Comparison of ENCODE assay signal across 8 mouse cellular contexts in the genomic region with DNA sequence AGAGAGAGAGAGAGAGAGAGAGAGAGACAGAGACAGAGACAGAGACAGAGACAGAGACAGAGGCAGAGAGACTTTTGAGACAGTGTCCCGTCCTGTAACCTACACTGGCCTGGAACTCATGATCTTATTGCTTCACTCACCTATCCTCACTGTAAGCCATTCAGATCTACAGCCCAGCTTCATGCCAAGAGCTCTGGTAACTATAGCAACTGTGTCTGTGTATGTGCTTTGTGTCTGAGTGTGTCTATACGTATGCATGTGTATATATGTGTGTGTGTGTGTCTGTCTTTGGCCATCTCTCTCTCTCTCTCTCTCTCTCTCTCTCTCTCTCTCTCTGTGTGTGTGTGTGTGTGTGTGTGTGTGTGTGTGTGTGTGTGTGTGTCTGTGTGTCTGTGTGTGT.
DNase-seq lines count a peak whose midpoint lies in the region; ATAC-seq and TF ChIP-seq lines count a peak whose summit lies in the region.
"Not testable (repeated sequence)": the region's sequence is repeated elsewhere in the genome, so short reads cannot be mapped to it uniquely, and the experiment has no call there.

No protein-coding gene starts in this region.

- 51% methylated on average over 2 of the region's 2 CpGs for WGBS in forebrain, embryonic 14.5 days
- 54% methylated on average over 2 of the region's 2 CpGs for WGBS in forebrain, embryonic 15.5 days
- 41% methylated on average over 2 of the region's 2 CpGs for WGBS in forebrain, postnatal 0 days
- 75% methylated on average over 2 of the region's 2 CpGs for WGBS in limb, embryonic 14.5 days
- 66% methylated on average over 2 of the region's 2 CpGs for WGBS in midbrain, embryonic 14.5 days
- WGBS in midbrain, postnatal 0 days = 48% methylated on average over 2 of the region's 2 CpGs

- H3K9ac ChIP-seq in forebrain, embryonic 14.5 days (ENCODE audit: low read length); forebrain, embryonic 15.5 days (replicated peaks); forebrain, postnatal 0 days; limb, embryonic 14.5 days (ENCODE audit: low read depth, low read length, severe bottlenecking); midbrain, embryonic 14.5 days (replicated peaks; ENCODE audit: low read length); midbrain, postnatal 0 days (replicated peaks; ENCODE audit: low read length, poor library complexity, severe bottlenecking): not testable (repeated sequence)

- H3K27me3 ChIP-seq in forebrain, embryonic 14.5 days (replicated peaks; ENCODE audit: control insufficient read depth, insufficient read depth, low read length); forebrain, embryonic 15.5 days; forebrain, postnatal 0 days (ENCODE audit: insufficient read depth, low read length); limb, embryonic 14.5 days (ENCODE audit: control insufficient read depth, insufficient read depth, low read length); midbrain, embryonic 14.5 days (ENCODE audit: control insufficient read depth, insufficient read depth, low read length); midbrain, postnatal 0 days (ENCODE audit: insufficient read depth, low read length): not testable (repeated sequence)

- not testable (repeated sequence) for ATAC-seq in forebrain, embryonic 14.5 days; midbrain, embryonic 14.5 days (ENCODE audit: low FRiP score, low TSS enrichment); midbrain, postnatal 0 days (ENCODE audit: low FRiP score)
- peak; percentile 56; the same call in 1 of the 2 replicates for ATAC-seq in forebrain, embryonic 15.5 days (replicated peaks)
- 0 out of 2 replicates have a peak, but pooled peaks have one; percentile 54 for ATAC-seq in forebrain, postnatal 0 days
- ATAC-seq in limb, embryonic 14.5 days (ENCODE audit: low FRiP score, low read depth) = 0 out of 2 replicates have a peak, but pooled peaks have one; percentile 37

- not testable (repeated sequence) for TF ChIP-seq POLR2A in brain, embryonic 14.5 days (IDR thresholded peaks at IDR 0.05; ENCODE audit: borderline replicate concordance, extremely low read depth, insufficient read depth, insufficient read length, poor library complexity, severe bottlenecking); limb, embryonic 14.5 days (IDR thresholded peaks at IDR 0.05; ENCODE audit: borderline replicate concordance, extremely low read depth, insufficient read depth, insufficient read length)

- not testable (repeated sequence) for TF ChIP-seq CTCF in brain, embryonic 14.5 days (IDR thresholded peaks at IDR 0.05; ENCODE audit: borderline replicate concordance, extremely low read depth, insufficient read depth, insufficient read length); forebrain, postnatal 0 days (IDR thresholded peaks at IDR 0.05; ENCODE audit: low read depth); midbrain, postnatal 0 days (IDR thresholded peaks at IDR 0.05)

- H3K4me1 ChIP-seq in forebrain, embryonic 14.5 days (ENCODE audit: control insufficient read depth, insufficient read depth, low read length); forebrain, embryonic 15.5 days; forebrain, postnatal 0 days (ENCODE audit: insufficient read depth); limb, embryonic 14.5 days (ENCODE audit: control insufficient read depth, insufficient read depth, low read length); midbrain, embryonic 14.5 days (ENCODE audit: control insufficient read depth, insufficient read depth, low read length); midbrain, postnatal 0 days (ENCODE audit: insufficient read depth, low read length): not testable (repeated sequence)

- peak; percentile 71 for DNase-seq in brain, embryonic 14.5 days (ENCODE audit: low read depth)
- DNase-seq in forebrain, embryonic 14.5 days (ENCODE audit: low spot score) = peak; percentile 57
- peak; percentile 46 for DNase-seq in forebrain, postnatal 0 days
- not testable (repeated sequence) for DNase-seq in limb, embryonic 14.5 days (ENCODE audit: low spot score)
- peak; percentile 26 for DNase-seq in midbrain, embryonic 14.5 days
- peak; percentile 49 for DNase-seq in midbrain, postnatal 0 days (ENCODE audit: low spot score)
- peak; percentile 24 for DNase-seq in retina, postnatal 1 day

- not testable (repeated sequence) for H3K4me2 ChIP-seq in forebrain, embryonic 14.5 days (ENCODE audit: low read length); forebrain, embryonic 15.5 days (replicated peaks); forebrain, postnatal 0 days (ENCODE audit: low read depth); limb, embryonic 14.5 days (replicated peaks; ENCODE audit: low read depth, low read length, severe bottlenecking); midbrain, embryonic 14.5 days (ENCODE audit: low read length); midbrain, postnatal 0 days (ENCODE audit: low read depth, low read length, poor library complexity, severe bottlenecking)

- not testable (repeated sequence) for H3K4me3 ChIP-seq in forebrain, embryonic 14.5 days (ENCODE audit: low read depth, low read length); forebrain, embryonic 15.5 days; forebrain, postnatal 0 days (ENCODE audit: low read depth, low read length); limb, embryonic 14.5 days (replicated peaks; ENCODE audit: low read length); midbrain, embryonic 14.5 days (replicated peaks; ENCODE audit: low read depth, low read length); midbrain, postnatal 0 days (ENCODE audit: low read depth, low read length)

- not testable (repeated sequence) for H3K9me3 ChIP-seq in forebrain, embryonic 14.5 days (replicated peaks; ENCODE audit: control insufficient read depth, low read length); forebrain, embryonic 15.5 days; forebrain, postnatal 0 days (ENCODE audit: low read length); limb, embryonic 14.5 days (ENCODE audit: control insufficient read depth, low read length); midbrain, embryonic 14.5 days (ENCODE audit: control insufficient read depth, low read length); midbrain, postnatal 0 days (ENCODE audit: low read length)

- not testable (repeated sequence) for H3K36me3 ChIP-seq in forebrain, embryonic 14.5 days (ENCODE audit: control insufficient read depth, insufficient read depth, low read length); forebrain, embryonic 15.5 days; forebrain, postnatal 0 days (ENCODE audit: insufficient read depth); limb, embryonic 14.5 days (ENCODE audit: control insufficient read depth, insufficient read depth, low read length); midbrain, embryonic 14.5 days (ENCODE audit: control insufficient read depth, insufficient read depth, low read length); midbrain, postnatal 0 days (ENCODE audit: insufficient read depth, low read length)

- H3K27ac ChIP-seq in forebrain, embryonic 14.5 days (ENCODE audit: low read depth, low read length); forebrain, embryonic 15.5 days (replicated peaks); forebrain, postnatal 0 days (ENCODE audit: low read depth, low read length); limb, embryonic 14.5 days (replicated peaks; ENCODE audit: low read depth, low read length); midbrain, embryonic 14.5 days (replicated peaks; ENCODE audit: low read depth, low read length); midbrain, postnatal 0 days (ENCODE audit: low read depth, low read length): not testable (repeated sequence)
